Mouse (Mus musculus): ENCODE measurements around the gene 4931422A03Rik.

GRCm38 (mm10) chr2:103992162-103992561 lies 36.0 kb downstream of the 4931422A03Rik start:
- no peak for TF ChIP-seq CTCF (IDR thresholded peaks at IDR 0.05; ENCODE audit: low read depth, low read length)
- no peak for TF ChIP-seq POLR2A (IDR thresholded peaks at IDR 0.05; ENCODE audit: extremely low read depth, insufficient read depth, low read length)
